Mouse (Mus musculus): ENCODE measurements at regions not wholly inside any gene's neighbourhood (a gene's known extent, or its start where the extent isn't known, plus 50 kb on each side); places are given as distances from the start of the nearest gene placed in this dataset.

DNA sequence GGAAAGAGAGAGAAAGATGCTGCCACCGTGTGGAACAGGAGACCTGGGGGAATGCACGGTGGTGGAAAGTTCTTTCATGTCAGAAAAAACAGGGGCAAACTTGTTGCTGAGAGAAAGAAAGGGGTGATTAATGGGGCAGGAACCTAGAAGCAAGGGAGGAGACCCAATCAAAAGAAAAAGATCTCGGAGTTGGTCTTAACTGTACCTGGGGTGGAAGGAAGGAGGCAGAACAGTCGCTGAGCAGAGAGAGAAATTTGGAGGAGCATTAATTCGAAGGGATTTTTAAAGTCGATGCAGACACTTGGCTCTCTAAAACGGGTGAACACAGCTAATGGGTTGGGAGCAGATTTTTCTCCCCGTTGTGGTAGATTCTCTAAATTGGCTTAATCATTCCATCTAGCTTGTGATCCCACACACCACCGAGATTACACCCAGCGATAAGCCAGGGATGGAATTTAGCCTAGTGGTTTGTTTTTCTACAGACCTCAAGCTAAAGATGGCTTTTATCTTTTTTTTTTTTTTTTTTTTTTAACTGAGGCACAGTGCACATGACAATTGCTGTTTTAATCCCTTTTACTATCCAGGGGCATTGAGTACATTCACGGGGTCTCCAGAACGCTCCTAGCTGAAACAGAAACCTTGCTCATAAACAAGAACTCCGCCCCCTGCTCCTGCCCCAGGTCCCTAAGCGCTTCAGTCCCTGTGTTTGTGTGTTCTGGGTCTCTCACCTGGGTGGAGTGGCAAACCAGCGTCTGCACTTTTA, 73.1 kb upstream of the Cpm start:
- no peak for DNase-seq (ENCODE audit: low spot score in 2 of 2)

DNA sequence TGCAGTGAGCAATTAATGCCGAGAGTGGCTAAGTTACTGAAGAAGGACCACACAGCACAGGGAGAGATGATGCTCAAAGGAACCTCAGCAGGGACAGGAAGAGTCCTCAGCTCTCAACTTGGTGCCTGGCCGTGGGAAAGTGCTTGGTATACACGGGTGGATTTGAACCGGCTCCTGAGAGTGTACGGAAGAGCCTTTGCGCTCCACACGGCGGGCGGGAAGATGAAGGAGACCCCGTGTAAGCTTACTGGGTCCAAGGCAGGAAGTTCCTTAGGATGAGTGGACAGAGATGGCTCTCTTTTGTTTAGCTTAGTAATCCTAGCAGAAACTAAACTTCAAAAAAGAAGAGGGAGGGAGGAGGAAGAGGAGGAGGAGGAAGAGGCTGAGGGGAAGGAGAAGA, 73.8 kb upstream of the Cpm start:
- no peak for DNase-seq (ENCODE audit: low spot score in 2 of 2)

- DNase-seq (ENCODE audit: low spot score in 2 of 2) = no peak
Observed at GRCm38 (mm10) chr10:117555044-117555443, 74.3 kb upstream of the Cpm start.

- no peak for DNase-seq (ENCODE audit: low spot score in 2 of 2)
Observed at GRCm38 (mm10) chr10:117554533-117554932, 74.8 kb upstream of the Cpm start.

DNA sequence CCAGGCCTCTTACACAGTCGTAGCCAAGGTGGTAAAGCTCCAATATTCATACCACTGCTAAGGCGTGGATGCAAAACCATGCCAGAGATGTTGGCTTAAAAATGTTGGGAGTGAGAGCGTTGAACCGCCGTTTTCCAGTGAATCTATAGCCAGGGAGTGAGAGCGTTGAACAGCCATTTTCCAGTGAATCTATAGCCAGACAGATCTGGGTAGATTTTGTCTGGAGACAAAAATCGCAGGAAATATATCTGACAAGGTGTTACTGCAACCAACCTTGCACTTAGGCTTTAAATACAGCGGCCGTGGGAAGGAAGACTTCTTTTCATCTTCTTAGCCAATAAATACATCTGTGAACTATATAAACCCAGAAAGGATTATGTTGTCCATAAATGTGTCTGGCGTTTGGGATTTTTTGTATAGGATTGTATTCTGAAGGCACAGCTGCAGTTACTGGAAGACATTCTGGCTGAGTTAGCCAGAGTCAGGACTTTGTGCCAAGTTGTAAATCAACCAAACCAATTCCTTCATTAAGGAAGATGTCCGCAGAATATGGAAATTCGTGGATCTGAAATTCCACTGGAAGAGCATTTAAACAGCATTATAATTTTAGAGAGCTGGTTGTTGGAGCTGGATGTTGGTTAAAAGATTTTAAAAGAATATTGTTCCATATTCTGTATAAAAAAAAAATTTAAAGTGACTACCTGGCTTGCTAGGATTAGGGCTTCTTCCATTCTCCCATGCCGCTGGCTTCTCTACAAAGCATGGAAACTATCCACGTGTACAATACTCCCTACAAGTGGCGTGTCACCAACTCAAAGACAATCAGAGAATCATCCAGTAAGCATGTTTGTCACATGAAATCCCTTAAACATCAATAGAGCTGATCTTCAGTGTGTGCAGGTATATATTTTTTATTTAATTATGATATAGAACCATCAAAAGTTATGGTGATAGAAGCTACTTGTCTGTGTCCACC, 75.8 kb upstream of the Cpm start:
- DNase-seq (ENCODE audit: low spot score in 2 of 2) = no peak

- no peak for DNase-seq (ENCODE audit: low spot score in 2 of 2)
Observed at GRCm38 (mm10) chr10:117552049-117552652, 77.1 kb upstream of the Cpm start.

GRCm38 (mm10) chr10:117551234-117552048, 77.9 kb upstream of the Cpm start:
- DNase-seq (ENCODE audit: low spot score in 2 of 2) = no peak

DNA sequence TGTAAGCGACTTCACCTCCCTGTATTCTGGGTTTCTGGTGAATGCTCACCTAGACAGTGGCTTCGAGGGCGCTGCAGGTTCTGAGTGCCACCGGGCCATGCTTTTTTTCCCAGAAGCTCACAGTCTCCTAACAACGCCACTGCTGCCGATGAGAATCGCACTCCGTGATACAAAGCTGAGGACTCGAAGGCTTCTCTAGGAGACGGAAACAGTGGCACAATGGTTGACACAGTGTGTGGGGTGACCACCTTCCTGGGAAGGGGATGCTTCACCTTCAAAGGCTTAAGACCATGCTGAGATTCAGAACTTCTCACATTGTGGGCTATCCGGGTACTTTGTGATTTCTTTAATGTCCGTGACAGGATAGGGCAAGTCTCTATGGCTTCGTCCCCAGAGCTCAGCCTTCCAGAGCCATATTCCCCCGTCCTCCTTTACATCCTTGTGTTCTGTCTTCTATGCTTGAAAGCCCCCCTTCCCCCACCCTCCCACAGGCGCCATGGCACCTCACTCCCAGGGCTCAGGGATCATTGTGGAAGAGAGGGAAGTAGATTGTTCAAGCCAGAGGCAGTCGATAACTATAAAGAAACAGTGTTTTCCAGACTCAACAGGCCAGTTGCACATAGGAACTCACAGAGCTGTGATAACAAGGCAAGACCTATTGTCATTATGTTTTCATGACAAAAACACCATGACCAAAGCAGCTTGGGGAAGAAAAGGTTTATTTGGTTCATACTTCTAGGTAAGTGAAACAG, 79.3 kb upstream of the Cpm start:
- no peak for DNase-seq (ENCODE audit: low spot score in 2 of 2)

DNA sequence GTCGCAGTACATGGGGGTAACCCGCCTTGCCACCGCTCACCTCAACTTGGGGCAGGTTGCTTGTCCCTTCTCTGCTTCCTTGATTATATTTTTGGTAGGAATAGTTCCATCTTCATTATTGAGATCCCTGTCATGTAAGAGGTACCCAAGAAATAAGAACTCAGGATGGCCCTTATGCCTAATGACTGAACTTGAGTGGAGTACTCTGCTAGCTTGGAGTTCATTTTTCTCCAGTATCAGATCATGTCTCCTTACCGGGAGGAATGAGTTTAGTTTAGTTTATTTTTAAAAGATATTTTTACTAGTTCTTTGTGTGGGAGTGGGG, 79.8 kb upstream of the Cpm start:
- no peak for DNase-seq (ENCODE audit: low spot score in 2 of 2)

DNA sequence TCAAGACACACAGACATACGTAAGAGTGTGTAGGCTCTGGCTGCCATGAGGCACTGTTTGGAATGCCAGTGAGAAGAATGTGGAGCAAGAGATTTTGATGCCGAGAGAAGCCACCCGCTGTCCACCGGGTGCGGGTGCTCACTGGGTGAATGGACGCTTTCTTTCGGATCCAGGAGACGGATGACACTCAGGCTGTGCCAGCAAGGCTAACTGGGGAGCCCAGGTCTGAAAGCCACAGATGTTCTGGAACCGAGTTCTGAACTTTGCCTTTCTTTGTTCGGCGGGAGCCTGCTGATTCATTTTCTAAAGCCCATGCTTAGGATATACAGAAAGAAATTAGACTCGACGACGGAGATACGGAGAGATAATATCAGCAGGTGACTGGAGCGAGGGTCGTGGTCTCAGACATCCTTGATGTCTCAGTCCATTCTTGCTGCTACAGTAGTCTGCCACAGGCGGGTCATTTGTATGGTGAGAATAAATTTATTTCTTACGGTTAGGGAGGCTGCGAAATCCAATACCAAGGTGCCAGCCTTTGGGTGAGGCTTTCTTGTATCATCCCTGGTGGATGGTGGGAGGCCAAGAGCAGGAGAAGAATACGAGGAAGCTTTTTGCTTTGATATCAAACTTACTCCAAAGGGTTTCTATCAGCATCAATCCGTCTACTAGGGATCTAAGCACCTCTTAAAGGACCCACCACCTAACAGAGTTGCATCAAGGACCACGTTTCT, 80.4 kb upstream of the Cpm start:
- no peak for DNase-seq (ENCODE audit: low spot score in 2 of 2)

- DNase-seq (ENCODE audit: low spot score in 2 of 2) = no peak
Observed at GRCm38 (mm10) chr10:117548262-117548661, 81.0 kb upstream of the Cpm start.

DNA sequence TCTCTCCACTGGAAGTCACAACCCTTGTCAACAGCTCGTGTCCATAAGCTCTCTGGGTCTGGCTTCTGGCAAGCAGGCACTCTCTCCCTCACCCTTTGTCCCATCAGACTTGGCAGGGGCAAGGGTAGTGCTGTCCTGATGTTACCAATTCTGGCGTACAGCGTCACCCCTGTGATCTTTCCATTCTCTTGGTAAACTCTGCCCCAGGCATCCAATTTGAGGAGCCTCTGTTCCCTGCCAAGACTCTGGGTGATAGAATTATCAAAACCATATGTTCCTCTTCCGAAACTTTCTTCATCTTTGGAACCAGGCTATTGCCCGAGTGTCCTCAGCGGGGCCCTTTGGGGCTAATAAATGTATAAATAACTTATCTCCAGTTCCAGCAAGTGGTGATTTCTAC, 82.0 kb upstream of the Cpm start:
- no peak for DNase-seq (ENCODE audit: low spot score in 2 of 2)

GRCm38 (mm10) chr10:117545842-117546631, 83.3 kb upstream of the Cpm start:
- DNase-seq (ENCODE audit: low spot score in 2 of 2) = no peak

DNA sequence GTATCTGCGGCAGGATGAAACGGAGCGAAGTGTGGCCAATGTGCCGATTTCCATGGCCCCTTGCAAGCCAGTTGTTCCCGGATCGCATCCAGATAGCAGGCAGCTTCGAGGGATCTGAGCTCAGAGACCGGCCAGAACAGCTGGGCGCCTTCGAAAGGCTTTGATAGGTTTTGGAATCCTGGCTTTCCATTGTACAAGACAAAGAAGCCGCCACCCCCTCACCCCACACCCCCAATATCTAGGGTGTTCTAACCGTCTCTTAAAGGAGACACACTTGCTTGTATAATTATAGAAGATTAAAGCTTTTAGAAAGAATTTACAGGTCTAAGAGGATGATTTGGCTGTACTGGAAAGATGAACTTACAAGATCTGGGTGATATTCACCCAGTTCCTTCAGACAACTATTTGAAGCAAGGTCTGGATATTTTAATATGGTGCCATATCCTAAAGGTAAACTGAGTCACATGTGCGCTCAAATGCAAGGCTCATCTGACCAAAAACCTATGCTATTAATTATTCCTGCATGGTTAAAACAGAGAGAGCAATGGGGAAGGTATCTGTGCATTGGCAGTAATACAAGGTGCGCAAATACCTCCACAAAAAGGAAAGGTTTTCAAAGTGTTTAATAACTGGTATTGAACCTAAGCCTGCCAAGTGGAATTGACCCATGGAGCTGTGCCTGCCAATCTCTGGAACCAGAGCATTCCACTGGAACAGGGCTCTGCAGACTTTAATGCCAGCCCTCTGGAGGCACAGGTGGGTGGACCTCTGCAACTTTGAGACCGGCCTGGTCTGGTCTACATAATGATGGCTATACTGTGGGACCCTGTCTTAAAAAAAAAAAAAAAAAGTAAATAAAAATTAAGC, 84.4 kb upstream of the Cpm start:
- no peak for DNase-seq (ENCODE audit: low spot score in 2 of 2)

GRCm38 (mm10) chr10:117543995-117544679, 85.2 kb upstream of the Cpm start:
- no peak for DNase-seq (ENCODE audit: low spot score in 2 of 2)

DNA sequence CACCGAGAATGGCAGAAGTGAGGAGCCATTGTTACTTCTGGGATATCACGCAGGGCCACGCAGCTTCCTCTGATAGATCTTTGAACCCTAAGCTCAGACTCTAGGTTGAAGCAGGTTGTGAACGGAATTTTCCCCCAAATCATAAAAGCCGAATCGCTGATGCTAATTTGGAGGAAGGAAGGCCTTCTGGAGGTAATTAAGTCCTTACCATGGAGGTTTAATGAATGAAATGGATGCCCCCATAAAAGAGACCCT, 85.7 kb upstream of the Cpm start:
- DNase-seq (ENCODE audit: low spot score in 2 of 2) = no peak

DNA sequence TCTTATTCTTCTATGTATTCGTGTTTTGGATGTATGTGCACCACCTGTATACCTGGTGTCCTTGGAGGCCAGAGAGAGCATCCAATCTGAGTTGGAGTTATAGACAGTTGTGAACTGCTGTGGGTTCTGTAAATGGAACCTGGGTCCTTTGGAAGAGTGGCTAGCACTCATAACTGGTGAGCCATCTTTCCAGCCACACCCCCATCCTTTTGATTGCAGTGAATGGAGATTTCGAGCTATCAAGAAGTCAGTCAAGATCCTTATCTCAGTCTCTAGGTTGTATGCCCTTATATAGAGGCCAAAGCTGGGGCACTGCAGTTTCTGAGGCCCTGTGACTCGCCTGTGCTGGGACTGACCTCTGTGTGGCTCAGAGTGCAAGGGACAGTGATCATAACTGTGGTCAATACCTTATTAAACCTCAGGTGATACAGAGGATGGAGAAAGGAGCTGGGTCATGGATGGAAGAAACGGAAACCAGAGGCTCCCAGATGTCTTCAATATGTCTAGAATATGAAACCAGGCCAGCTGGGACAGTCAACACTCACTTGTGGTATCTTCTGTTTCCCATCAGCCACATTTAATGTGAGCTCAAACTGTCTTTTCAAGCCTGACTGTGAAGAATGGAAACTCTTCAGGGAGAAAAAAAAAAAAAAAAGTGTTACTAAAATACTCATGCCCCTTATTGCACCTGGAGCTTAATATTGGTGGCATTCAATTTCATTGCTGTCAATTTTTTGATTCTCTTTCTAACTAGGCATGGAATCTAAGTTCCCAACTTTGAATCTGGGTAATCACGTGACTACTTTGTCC, 86.2 kb upstream of the Cpm start:
- no peak for DNase-seq (ENCODE audit: low spot score in 2 of 2)
